Mouse (Mus musculus) bone marrow, adult 2 months (tissue): ENCODE data around the gene Car14.

Experiments used
- CTCF ChIP-seq: fragments of 200-500 bp; IDR thresholded peaks from 2 replicates; pipeline ENCODE4 v1.5.1; 2011; ENCODE audit warnings: low read length, control low read depth; ENCODE audit not compliant: control insufficient read depth, insufficient read depth
- POLR2A ChIP-seq: fragments of 200-500 bp; IDR thresholded peaks from 2 replicates; pipeline ENCODE4 v1.6.1; 2011; ENCODE audit warnings: low read depth, mild to moderate bottlenecking, control low read depth, low read length, borderline replicate concordance; ENCODE audit not compliant: control insufficient read depth

GRCm38 (mm10) chr3:95933111-95933750 is 28.7 kb upstream of the Car14 start:
- TF ChIP-seq CTCF: no peak
- no peak for TF ChIP-seq POLR2A
